Mouse (Mus musculus): ENCODE results near the gene Pctp. TPM values are rescaled to one million over a fixed set of nuclear protein-coding genes. Genes with fewer than 3 reads are reported as not detected.

The Pctp gene
- polyA plus RNA-seq, 1 experiment from 2014 or later = 1.4 TPM

GRCm38 (mm10) chr11:89985200-89986187, 17.2 kb downstream of the Pctp start:
- WGBS = 30% methylated on average over 10 of the region's 10 CpGs

GRCm38 (mm10) chr11:89984436-89984835, 18.3 kb downstream of the Pctp start:
- no peaks in the 10 kb centered on the region for H3K36me3 ChIP-seq
- 94% methylated on average over 5 of the region's 5 CpGs for WGBS
- H3K27ac ChIP-seq (replicated peaks) = no peak overlapping the region
- H3K27me3 ChIP-seq = no peaks in the 10 kb centered on the region
- H3K4me3 ChIP-seq = no peak overlapping the region
- no peaks in the 10 kb centered on the region for H3K4me1 ChIP-seq
- H3K4me2 ChIP-seq (replicated peaks) = no peak overlapping the region
- no peak for ATAC-seq (replicated peaks)
- H3K9ac ChIP-seq (replicated peaks) = no peak overlapping the region
- H3K9me3 ChIP-seq = no peaks in the 10 kb centered on the region

More at GRCm38 (mm10) chr11:89985200-89986187, 17.2 kb downstream of the Pctp start:
- ATAC-seq (replicated peaks) = no peak
- no peaks in the 10 kb centered on the region for H3K9me3 ChIP-seq
- H3K9ac ChIP-seq (replicated peaks) = no peak overlapping the region
- no peak overlapping the region for H3K27ac ChIP-seq (replicated peaks)
- H3K4me1 ChIP-seq = no peaks in the 10 kb centered on the region
- H3K4me3 ChIP-seq = no peak overlapping the region
- H3K27me3 ChIP-seq = no peaks in the 10 kb centered on the region
- H3K4me2 ChIP-seq (replicated peaks) = no peak overlapping the region
- no peaks in the 10 kb centered on the region for H3K36me3 ChIP-seq

- Histone ChIP-seq H3K36me3 (no peaks in the 10 kb centered on the region), H3K27me3 (no peaks in the 10 kb centered on the region), H3K4me2 (replicated peaks) (no peak overlapping the region), H3K27ac (replicated peaks) (no peak overlapping the region), H3K4me3 (no peak overlapping the region), H3K4me1 (peaks cover 10% of the 10 kb centered on the region; the same call in 1 of the 2 replicates), H3K9ac (replicated peaks) (no peak overlapping the region), H3K9me3 (no peaks in the 10 kb centered on the region)
- ATAC-seq (replicated peaks) = no peak
- WGBS = 72% methylated on average over 2 of the region's 2 CpGs
Measured at GRCm38 (mm10) chr11:89982918-89983317, 19.8 kb downstream of the Pctp start.

GRCm38 (mm10) chr11:89980106-89980505, 22.6 kb downstream of the Pctp start:
- Histone ChIP-seq H3K27ac (replicated peaks) (no peak overlapping the region), H3K9me3 (no peaks in the 10 kb centered on the region), H3K36me3 (no peaks in the 10 kb centered on the region), H3K4me2 (replicated peaks) (no peak overlapping the region), H3K27me3 (no peaks in the 10 kb centered on the region), H3K4me3 (no peak overlapping the region), H3K4me1 (peaks cover 13% of the 10 kb centered on the region; the same call in 1 of the 2 replicates), H3K9ac (replicated peaks) (no peak overlapping the region)
- WGBS = 94% methylated on average over 2 of the region's 2 CpGs
- no peak for ATAC-seq (replicated peaks)

- no peak for ATAC-seq (replicated peaks)
- Histone ChIP-seq H3K4me1 (peaks cover 13% of the 10 kb centered on the region; the same call in 1 of the 2 replicates), H3K9ac (replicated peaks) (no peak overlapping the region), H3K27me3 (no peaks in the 10 kb centered on the region), H3K9me3 (no peaks in the 10 kb centered on the region), H3K27ac (replicated peaks) (no peak overlapping the region), H3K36me3 (no peaks in the 10 kb centered on the region), H3K4me3 (no peak overlapping the region), H3K4me2 (replicated peaks) (no peak overlapping the region)
- 73% methylated on average over 11 of the region's 11 CpGs for WGBS
Measured at GRCm38 (mm10) chr11:89978914-89979818, 23.5 kb downstream of the Pctp start.

GRCm38 (mm10) chr11:89978353-89978831, 24.3 kb downstream of the Pctp start:
- Histone ChIP-seq H3K4me1 (peaks cover 13% of the 10 kb centered on the region; the same call in 1 of the 2 replicates), H3K27ac (replicated peaks) (no peak overlapping the region), H3K27me3 (no peaks in the 10 kb centered on the region), H3K9me3 (no peaks in the 10 kb centered on the region), H3K4me2 (replicated peaks) (peak overlapping the region; percentile 9; the same call in 1 of the 2 replicates), H3K4me3 (no peak overlapping the region), H3K36me3 (no peaks in the 10 kb centered on the region), H3K9ac (replicated peaks) (no peak overlapping the region)
- WGBS = 17% methylated on average over 11 of the region's 11 CpGs
- 0 out of 2 replicates have a peak, but pooled peaks have one; percentile 19 for ATAC-seq (replicated peaks)

GRCm38 (mm10) chr11:89977746-89978352, 24.8 kb downstream of the Pctp start:
- Histone ChIP-seq H3K36me3 (no peaks in the 10 kb centered on the region), H3K9ac (replicated peaks) (no peak overlapping the region), H3K4me2 (replicated peaks) (0 out of 2 replicates have a peak overlapping the region, but pooled peaks have one; percentile 9), H3K9me3 (no peaks in the 10 kb centered on the region), H3K4me3 (no peak overlapping the region), H3K27me3 (no peaks in the 10 kb centered on the region), H3K27ac (replicated peaks) (no peak overlapping the region), H3K4me1 (peaks cover 13% of the 10 kb centered on the region; the same call in 1 of the 2 replicates)
- WGBS = 38% methylated on average over 7 of the region's 7 CpGs
- 0 out of 2 replicates have a peak, but pooled peaks have one; percentile 16 for ATAC-seq (replicated peaks)

GRCm38 (mm10) chr11:89976361-89976760, 26.3 kb downstream of the Pctp start:
- 88% methylated on average over 5 of the region's 5 CpGs for WGBS
- no peak for ATAC-seq (replicated peaks)

GRCm38 (mm10) chr11:89971296-89971695, 31.4 kb downstream of the Pctp start:
- Histone ChIP-seq H3K4me3 (no peak overlapping the region), H3K9me3 (no peaks in the 10 kb centered on the region), H3K27me3 (no peaks in the 10 kb centered on the region), H3K4me1 (0 out of 2 replicates have a peak, but pooled peaks cover 2% of the 10 kb centered on the region), H3K9ac (replicated peaks) (no peak overlapping the region), H3K36me3 (no peaks in the 10 kb centered on the region), H3K27ac (replicated peaks) (no peak overlapping the region), H3K4me2 (replicated peaks) (no peak overlapping the region)
- 30% methylated on average over 3 of the region's 3 CpGs for WGBS
- no peak for ATAC-seq (replicated peaks)

More at GRCm38 (mm10) chr11:89976361-89976760, 26.3 kb downstream of the Pctp start:
- Histone ChIP-seq H3K4me3 (no peak overlapping the region), H3K27me3 (no peaks in the 10 kb centered on the region), H3K4me1 (peaks cover 13% of the 10 kb centered on the region; the same call in 1 of the 2 replicates), H3K36me3 (no peaks in the 10 kb centered on the region), H3K9me3 (no peaks in the 10 kb centered on the region), H3K9ac (replicated peaks) (no peak overlapping the region), H3K4me2 (replicated peaks) (no peak overlapping the region), H3K27ac (replicated peaks) (no peak overlapping the region)

GRCm38 (mm10) chr11:89970726-89971125, 32.0 kb downstream of the Pctp start:
- Histone ChIP-seq H3K27me3 (no peaks in the 10 kb centered on the region), H3K4me1 (0 out of 2 replicates have a peak, but pooled peaks cover 2% of the 10 kb centered on the region), H3K9ac (replicated peaks) (no peak overlapping the region), H3K36me3 (no peaks in the 10 kb centered on the region), H3K4me2 (replicated peaks) (no peak overlapping the region), H3K4me3 (no peak overlapping the region), H3K9me3 (no peaks in the 10 kb centered on the region), H3K27ac (replicated peaks) (no peak overlapping the region)
- no peak for ATAC-seq (replicated peaks)
- WGBS = 48% methylated on average over 4 of the region's 4 CpGs

- no peak overlapping the region for H3K4me2 ChIP-seq (replicated peaks)
- 0 out of 2 replicates have a peak, but pooled peaks cover 2% of the 10 kb centered on the region for H3K4me1 ChIP-seq
- no peak for ATAC-seq (replicated peaks)
- no peaks in the 10 kb centered on the region for H3K36me3 ChIP-seq
- no peak overlapping the region for H3K9ac ChIP-seq (replicated peaks)
- no peaks in the 10 kb centered on the region for H3K27me3 ChIP-seq
- H3K9me3 ChIP-seq = no peaks in the 10 kb centered on the region
- H3K27ac ChIP-seq (replicated peaks) = no peak overlapping the region
- WGBS = 73% methylated on average over 4 of the region's 4 CpGs
- no peak overlapping the region for H3K4me3 ChIP-seq
Measured at GRCm38 (mm10) chr11:89969131-89969530, 33.6 kb downstream of the Pctp start.

Data from forebrain, embryonic 15.5 days (tissue).